Mouse (Mus musculus) cerebellum, postnatal 36 days (tissue): ENCODE measurements around the gene Tacc3.
A peak's percentile ranks its signal among the peaks of the same experiment; 100 is the strongest.

Experiments used
- DNase-seq, 2 experiments: peaks; one replicate each; pipeline ENCODE4 v3.0.0; 2021 to 2022; ENCODE audit warnings: mixed read lengths in 2 of 2

Gene Tacc3

DNA sequence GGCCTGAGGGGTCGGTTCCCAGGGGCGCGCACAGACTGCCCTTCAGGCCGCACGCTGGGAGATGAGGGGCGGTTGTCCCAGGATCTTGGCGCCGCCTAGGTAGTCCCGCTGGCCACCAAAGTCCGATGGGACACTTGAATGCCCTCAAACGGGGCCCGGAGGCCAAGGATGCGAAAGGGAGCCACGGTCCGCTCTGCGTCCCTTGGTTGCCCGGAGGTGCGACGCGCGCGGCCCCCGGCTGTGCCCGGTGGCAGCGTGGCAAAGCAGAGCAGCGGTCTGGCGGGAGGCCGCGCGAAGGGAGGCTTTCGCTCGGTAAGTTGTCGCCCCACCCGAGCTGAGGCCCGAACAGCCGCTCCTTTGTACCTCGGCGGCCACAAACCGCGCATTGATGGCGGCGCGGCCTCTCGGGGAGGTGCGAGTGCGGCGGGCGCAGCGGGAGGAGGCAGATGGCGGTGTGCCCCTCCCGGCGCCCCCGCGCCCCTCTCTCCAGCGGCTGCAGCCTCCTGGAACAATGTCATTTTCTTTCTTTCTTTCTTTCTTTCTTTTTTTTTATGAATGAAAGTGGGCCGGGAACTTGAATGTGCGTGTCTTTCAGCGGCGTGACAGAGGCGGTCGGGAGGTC is 65.2 kb downstream of the Tacc3 start:
- no peak for DNase-seq

DNA sequence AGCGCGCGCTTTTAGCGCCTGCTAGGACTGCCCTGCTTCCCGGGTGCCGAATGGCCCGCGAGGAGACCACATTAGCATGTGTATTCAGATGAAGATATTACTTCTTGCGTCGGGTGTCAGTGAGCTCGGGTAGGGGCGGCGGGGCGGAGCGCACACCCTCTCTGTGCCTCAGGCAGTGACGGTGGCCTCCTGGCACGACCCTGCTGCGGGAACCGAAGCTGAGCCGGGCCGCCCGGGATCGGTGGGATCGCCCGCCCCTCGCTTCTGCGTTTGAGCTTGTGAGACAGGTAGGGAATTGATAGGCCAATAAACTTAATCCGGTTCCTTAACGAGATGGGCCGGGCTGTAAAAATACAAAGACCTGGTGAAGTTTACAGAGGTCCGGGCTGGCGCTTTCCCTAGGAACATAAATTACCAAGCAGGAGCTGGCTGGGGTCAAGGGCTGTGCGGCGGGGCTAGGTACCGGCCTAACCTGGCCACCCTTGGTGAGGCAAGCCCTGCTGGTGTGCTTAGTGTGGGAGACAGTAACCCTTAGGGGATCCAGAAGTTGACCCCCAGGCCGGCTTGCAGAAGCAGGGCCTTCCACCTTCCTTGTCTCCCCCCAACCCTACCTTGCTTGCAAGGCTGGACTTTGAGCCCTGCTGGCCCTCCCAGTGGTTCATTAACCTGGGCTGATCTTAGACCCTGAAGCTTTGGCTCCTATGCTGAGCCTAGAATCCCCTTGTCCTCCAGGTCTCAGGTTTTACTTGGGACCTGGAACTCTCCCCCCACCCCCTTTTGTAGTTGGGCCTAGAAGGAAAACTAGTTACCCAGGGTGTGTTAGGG is 65.9 kb downstream of the Tacc3 start:
- no peak for DNase-seq

DNA sequence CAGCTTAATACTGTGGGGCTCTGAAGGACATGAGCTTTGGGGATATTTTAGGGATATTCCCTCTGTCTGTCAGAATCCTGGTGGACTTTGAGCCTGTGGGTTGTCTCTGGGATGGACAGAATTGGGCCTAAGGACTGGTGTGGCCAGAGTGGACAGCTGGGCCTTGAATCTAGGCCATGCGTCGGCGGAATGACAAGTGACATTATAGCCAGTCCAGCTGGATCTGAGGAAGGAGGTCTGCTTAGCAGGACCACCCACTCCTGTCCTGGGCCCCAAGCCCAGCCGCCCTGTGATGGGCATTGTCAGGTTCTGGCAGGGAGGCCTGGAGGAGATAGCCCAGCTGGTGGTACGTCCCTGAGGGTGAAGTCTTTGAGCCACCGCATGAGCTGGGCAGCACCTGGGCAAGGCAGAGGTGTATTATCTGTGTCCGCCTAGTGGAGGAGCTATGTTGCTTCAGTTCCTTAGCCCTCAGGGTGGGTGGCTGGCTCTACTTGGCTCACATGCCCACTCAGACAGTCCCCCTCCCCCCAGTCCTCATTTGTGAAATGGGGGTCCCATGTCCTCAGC is 68.2 kb downstream of the Tacc3 start:
- peak in 1 of 2 experiments; percentile 27 for DNase-seq

DNA sequence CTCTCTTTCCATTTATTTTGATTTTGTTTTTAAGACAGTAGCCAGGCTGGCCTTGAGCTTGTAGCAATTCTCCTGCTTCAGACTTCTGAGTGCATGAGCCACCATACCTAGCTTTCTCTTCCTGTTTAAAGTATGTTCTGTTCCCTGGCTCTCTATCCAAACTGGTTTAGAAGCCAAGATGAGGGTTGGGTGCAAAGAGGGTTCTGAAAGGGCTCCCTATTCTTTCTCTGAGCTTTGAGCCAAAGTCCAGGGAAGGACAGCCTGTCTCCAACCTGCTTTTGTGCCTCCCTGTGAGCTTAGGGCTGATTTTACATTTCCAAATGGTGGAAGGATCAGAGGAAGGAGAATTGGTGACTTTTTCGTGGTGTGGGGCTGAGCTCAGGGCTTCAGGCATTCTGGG is 69.0 kb downstream of the Tacc3 start:
- no peak for DNase-seq
